Mouse (Mus musculus) kidney, postnatal 25 days (tissue): ENCODE measurements around the gene Gpr183.

ENCODE experiments used
- DNase-seq, 2 experiments: peaks; one replicate each; pipeline ENCODE4 v3.0.0; 2021; ENCODE audit warnings: mixed read lengths in 2 of 2

The Gpr183 gene

DNA sequence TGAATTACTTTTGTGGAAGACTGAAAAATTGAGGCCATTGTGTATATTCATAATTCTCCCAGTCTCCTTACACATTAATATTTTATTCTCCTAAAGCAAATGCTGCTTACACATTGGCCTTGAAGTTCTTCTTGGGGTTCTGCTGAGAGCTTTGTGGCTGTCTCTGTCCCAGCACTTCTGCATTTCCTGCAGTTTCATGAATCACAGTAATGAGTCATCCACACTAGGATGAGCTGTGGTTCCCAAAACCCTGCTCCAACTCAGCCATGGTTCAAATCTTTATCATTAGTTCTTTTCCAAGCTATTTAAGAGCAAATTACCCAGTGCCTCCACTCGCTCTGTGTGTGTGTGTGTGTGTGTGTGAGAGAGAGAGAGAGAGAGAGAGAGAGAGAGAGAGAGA, 22.3 kb upstream of the Gpr183 start:
- DNase-seq, result no peak

DNA sequence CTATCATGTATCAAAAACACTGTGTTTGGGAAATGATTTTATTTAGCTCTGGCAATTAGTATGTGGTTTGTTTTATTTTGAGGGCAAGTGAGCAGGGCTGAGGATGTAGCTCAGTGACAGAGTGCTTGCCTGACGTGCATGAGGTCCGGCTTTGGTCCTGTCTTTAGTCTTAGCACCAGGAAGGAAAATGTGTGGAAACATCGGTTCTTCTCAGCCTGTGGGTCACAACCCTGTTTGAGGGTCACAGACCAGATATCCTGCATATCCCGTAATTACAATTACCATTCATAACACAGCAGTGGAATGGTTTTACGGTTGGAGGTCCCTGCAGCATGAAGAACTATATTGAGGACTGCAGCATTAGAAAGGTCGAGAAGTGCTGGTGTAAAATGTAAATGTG, 21.0 kb upstream of the Gpr183 start:
- DNase-seq, result no peak

DNA sequence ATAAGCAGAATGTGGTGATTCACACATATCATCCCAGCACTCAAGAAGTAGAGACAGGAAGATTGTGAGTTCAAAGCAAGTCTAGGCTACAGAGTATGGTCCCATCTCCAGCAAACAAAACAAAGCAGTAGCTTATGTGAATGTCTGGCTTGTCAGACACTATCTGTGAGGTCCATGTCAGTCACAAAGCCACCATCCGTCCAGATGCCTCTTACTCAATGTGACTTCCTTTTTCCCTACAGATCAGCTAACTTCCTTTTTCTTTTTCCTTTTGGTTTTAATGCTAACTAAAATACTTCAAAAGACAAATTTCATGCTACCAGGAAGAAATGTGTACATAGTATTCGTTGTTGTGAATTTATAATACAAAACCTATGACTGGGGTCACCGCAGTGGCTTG, 20.5 kb upstream of the Gpr183 start:
- no peak for DNase-seq

DNA sequence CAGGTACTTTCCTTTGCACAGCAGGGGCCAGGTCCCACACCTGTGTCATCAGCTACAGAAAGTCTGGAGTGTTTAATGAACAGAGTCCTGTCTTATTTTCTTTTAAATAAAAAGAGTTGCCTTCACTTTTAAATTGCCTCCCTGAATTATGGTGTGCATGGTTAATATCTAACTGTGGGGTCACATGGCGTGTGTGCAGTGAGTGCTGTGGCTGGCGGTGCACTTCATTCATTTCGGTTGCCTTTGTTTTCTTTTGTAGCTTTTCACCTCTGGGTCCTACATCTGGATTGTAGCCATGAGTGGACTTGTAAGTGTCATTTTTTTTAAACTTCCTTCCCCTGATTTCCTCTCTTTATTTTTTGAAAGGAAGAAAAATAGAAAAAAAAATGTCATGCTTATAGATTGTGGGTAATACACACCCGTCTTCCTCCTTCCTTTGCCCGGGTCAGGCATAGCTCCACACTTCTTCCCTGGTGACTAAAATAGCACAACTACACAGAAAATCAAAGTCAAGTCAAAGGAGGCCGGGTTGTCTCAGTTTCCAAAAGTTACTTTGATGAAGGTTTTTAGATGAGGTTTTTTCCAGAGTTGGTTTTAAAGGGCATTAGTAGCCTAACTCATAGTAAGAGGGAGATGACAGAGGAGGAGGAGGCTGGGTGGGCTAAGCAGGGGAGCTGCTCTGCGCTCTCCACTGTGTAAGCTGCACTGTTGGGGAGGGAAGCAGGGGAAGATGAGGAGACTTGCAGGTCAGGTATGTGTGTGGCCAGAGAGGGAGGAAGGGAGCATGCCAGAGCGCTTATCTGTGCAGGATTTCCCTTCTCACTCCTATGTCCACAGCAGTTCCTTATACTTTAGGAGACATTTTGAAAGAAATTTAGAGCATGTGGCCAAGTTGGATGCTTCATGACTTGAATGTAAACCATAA, 18.3 kb upstream of the Gpr183 start:
- DNase-seq, result peak; percentile 40 to 46

DNA sequence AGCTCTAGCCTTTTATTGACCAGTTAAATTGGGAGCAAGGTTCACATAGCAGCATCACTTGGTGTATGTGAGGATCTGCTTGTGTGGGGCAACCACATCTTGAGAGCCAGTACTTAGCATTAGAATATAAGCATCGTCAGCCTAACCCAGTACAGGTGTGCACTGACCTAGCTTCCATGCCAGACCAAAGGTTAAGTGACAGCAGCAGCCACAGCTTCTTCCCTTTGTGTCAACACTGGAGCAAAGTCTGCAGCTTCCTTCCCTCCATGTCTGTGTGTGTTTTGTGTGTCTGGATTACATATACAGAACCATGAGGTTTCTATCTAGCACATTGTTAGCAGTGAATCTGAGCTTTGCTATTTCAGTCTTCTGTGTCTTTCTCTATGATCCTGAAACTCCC, 16.5 kb upstream of the Gpr183 start:
- no peak for DNase-seq

DNA sequence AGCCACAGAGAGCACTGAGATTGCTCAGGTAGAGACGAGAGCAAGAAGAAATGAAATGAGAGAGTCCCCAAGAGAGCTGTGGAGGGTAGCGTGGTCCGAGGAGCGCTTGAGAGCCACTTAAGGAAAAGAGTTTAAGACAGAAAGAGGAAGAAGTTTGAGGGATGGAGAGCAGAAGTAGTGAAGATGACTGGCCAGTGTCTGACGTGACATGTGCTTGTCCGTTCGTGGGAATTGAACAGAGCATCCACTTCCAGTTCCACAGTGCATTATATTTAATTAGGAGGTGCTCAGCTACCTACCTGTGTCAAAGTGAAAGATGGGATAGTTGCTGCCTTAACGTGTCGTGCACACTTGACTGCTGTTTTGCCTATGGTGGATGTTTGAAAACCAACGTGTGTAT, 8.1 kb upstream of the Gpr183 start:
- DNase-seq, result no peak

DNA sequence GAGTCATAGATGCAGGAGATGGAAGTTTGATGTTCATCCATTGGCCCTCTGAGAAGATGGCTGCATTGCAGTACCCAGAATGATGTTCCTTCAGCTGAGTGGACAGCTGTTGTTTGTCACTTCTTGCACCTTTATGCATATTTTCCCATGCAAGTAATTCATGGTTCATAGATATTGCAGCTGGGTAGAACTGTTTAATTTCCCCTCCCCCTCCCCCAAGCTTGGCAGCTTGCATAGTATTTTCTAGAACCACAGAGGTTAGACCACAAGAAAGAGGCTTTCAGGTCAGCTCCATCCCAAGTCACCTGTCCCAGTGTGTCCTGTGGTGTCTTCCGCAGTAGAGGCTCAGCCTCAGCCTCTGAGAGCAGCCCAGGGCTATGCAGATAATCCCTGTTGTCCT, 5.4 kb upstream of the Gpr183 start:
- no peak for DNase-seq

DNA sequence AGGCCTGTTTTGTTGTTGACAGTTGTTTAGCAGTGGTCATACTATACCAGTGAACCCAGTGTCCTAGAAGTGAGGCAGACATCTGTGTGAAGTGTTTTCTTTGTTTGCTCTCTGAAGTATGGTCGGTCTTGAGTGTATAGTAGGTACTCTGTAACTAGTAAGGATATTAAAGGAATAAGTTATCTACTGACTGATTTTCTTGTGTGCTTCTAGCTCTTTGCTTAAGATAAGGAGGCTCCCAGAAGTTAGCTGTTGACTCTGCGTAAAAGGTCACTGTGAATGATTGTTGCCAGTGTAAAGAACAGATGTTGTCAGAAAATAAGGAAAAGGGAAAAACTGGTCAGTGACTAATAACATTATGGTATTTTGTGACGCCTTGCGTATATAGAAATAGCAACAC, 2.1 kb upstream of the Gpr183 start:
- no peak for DNase-seq

DNA sequence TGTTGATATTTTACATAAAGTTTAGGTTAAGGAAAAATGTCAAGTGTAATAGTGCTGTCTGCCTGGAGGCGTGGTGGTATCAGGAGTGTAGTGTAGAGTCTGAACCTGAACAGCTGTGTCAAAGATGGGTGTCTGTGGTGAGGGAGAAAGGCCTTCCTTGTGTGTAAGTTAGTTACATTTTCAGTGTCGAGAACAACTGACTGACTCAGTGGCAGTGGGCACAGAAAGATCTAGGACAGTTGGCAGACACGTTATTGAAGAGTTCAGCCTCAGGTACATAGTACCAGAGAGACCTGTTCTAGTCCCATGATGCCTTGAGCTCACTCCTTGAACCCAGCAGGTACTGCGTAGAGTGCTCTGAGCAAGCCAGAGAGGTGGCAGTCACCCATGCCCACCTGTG, 466 bp upstream of the Gpr183 start:
- DNase-seq, result no peak

DNA sequence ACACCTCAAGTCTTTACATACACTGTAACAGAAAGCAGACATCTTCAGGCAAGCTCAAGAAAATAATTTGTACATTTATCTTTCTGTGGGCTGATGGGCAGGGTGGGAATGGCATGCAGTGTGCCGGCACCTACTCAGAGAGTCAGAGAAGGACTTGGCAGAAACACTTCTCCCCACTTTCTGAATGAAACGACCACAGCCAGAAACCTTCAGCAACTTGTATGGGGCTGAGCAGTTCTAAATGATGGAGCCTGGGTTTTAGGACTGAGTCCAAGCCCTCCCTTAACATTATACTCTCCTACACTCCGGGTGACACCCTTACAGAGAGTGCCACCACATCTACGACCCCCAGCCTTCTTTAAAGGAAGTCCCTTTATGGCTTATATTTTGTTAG, 1.1 kb downstream of the Gpr183 start:
- DNase-seq, result no peak

DNA sequence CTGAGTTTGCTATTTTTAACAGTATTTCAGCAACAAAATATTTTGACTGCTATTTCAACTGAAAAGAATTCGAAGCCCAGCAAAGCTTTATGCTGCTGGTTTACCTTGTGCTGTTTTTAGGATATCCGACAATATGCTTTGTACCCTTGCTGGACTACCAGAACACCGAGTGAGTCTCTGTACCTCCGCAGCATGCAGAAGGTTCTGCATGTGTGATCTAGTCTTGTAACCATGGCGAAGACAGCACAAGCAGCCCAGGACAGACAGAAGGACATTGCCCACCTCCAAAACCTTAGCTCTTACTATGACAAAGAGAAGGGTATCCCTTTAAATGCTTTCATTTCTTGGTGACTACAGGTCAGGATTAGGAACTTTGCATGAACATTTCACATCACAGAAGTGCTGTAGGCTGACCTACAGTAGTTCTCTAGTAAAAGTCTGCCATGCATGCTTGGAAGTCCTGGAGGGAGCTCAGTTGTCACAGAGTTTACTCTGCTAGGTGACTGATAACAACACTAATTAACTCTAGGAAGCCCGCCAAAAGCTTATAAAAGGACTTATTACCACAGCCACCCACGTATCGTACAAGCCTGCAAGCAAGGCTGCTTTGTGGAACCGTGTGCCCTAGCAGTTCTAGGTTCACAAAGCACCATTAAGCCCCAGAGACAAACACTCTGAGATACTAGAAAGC, 1.6 kb downstream of the Gpr183 start:
- DNase-seq, result no peak

DNA sequence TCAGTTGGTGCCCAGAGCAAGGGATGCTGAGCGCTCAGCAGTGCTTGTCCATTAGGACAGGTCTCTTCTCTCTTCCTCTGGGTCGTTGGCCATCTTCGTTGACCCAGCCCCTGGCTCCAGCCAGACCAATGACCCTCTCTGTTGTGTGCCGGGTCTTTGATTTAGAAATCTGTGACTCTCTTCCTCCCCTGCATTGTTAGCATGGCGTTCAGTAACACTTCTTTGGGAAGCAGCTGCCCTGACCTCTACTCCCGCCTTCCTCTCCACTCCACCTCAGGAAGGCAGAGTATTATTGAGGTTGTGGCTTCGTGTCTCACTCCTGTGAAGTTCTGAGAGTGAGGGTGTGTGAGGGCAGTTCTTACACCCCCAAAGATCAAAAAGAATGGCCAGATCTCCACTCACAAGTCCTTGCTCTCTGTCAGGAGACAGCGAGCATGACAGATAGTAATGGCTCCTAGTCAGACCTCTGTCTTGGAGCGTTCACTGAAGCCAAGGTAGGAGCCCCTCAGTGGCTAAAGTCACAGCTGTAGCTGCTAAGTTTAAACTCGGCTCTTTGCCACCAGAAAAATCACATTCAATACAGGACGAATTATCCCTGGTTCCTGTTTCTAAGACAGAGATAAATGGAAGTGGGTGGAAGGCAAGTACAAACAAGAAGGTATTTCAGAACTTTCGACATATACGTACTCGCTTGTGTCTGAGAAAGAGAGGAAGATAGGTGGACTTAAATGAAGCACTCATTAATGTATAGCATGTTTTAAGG, 2.7 kb downstream of the Gpr183 start:
- DNase-seq, result no peak

DNA sequence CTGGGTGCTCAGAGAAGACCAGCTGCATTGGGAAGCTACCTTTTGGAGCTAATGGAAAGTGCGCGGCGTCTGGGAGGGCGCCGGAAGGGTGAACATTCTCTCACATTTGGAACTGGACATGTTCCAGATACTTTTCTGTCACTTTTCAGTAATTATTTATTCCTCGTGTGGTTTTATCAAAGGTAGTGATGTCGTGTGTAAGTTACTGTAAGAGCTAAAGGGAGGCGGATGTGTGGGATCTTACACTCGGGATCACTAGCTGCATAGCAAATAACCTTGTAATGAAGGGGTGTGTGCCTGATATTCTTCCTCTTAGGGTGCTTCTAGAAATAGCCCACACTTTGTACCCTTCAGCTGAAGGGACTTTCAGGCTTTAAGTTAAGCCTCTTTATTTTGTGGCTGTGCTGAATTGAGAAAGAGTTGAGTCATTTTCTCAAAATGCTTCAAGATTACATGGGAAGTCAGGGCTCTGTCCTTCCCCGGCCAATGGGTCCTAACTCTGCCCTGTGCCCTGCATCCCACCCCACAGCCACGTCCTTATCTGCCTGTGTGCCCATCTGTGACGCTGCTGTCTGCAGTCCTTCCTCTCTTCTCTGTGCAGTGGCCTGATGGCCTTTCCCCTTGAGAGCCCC, 3.4 kb downstream of the Gpr183 start:
- no peak for DNase-seq

DNA sequence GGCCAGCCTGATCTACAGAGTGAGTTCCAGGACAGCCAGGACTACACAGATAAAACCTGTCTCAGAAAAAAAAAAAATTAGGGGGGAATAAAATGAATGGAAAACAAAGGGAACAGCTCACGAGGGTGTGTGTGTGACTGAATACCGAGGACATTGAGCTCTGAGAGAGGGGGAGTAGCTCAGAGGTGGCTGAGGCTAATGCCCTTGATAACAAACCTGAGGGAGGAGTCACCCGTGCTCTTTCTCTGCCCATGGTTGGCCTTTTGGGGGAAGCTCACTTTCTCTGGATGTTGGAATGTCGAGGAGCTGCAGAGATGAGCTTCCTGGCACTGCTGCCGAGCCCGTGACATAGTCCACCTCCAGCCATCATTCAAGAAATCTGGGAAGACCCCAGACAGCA, 4.0 kb downstream of the Gpr183 start:
- DNase-seq, result no peak

DNA sequence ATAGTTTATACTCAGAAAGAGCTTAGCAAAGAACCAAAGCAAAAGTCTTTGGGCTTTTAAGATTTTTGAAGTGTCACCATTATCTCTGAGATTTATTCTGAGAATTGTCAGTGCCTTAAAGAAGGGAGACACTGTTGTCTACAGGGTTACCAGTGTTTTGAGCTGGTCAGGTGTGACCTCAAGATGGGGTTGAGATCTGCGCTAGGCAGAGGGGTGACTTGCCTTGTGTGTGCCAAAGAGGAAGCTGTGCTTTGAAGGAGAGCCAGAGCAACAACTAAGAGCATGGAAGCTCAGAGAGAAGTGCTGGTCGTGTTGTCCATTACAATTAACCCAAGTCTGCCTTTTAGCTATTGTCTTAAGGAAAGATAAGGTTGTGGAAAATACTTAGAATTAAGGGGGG, 4.5 kb downstream of the Gpr183 start:
- DNase-seq, result no peak

DNA sequence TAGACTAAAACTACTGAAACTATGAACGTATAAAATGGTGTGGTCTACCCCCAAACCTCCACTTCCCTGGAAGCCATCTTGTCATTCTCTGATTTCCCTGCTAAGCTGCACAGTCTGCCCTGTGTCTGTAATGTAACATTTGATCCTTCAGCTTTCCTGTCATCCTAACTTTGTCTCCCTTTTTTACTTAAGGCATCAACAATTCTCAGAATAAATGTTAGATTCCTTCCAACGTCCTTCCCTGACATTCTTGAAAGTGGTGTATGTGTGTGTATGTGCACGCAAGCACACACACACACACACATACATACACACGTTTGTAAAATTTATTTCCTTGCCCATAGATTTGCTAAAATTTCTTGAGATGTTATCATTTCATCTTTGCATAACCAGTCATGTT, 5.0 kb downstream of the Gpr183 start:
- DNase-seq, result no peak

DNA sequence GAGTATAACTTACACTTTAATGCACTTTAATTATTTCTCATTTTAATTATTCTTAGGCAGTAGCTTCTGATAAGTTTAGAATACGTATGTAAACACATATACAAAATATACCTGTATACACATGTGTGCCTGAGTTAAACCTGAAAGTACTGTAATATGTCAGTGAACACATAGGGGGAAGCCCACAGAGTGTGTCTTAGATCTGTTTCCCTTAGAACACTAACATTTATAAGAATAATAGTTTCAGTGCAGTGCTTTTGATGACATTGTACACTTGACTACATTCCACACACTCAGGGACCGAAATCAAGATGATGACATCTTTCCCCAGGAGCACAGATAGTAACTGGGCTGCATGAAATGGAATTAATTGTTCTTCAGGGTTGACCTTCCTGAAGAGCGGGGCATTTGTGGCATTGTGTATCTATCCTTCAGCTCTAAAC, 5.4 kb downstream of the Gpr183 start:
- DNase-seq, result no peak

DNA sequence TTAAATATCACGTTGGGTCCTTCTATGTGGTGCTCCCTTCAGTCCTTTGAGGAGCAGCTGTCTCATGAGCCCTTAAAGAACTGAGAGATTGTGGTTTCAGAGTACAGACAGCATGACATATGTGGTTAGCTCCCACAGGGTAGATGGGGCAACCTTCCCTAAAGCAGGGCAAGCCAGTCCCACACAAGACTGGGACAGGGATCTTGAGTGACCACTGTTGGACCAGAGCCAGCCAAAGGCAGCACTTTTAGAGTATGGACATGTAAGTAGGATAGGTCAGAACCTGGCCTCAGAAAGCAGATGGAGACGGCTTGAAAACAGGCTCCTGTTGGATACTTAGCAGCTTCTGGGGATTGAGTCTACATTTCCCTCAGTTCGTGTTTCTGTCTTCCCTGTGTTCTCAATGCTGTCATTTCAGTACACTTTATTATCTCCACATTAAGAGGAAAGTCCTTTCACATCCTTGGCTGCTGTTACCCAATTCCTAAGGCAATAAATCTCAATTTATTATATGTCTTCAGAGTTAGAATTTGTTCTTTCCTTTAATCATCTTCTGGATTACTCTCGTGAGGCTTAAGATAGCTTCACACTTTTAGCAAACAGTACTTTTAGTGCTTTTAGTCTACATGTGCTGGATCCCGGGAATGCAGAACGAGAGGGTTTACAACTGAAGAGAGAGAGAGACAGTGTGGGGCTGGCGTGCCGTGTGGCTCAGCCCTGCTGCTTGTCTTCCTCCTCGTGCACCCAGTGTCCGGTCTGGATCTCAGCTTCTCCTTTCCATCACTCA, 6.1 kb downstream of the Gpr183 start:
- no peak for DNase-seq

DNA sequence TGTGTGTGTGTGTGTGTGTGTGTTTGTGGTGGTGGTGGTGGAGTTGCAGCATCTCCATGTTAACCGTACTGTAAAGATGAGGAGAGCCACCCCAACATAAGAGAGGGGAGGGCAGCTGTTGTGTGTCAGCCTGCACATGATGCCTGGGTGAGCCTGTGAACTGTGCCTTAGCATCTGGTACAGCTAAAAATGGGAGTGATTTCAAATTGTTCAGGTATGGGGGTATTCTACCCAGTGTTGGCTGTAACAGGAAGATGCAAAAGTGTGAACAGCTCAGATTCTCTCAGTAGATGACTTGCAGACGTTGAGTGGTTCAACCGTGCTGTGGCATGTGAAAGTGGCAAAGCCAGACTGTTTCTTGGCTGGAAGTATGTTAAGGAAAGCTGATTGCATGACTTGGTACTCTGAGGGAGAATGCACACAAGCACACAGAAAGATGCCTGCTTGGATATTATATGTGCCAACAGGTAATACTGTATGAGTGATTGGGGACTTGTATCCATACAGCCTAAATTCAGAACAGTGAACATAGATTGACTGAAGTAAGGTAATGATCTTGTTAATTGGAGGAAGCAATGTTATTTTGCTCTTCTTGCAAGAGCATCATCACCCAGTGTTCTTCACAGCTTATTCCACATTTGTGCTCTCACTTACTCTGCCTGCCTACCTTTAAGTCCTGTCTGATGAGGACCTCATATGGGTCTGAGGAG, 6.8 kb downstream of the Gpr183 start:
- DNase-seq, result no peak

DNA sequence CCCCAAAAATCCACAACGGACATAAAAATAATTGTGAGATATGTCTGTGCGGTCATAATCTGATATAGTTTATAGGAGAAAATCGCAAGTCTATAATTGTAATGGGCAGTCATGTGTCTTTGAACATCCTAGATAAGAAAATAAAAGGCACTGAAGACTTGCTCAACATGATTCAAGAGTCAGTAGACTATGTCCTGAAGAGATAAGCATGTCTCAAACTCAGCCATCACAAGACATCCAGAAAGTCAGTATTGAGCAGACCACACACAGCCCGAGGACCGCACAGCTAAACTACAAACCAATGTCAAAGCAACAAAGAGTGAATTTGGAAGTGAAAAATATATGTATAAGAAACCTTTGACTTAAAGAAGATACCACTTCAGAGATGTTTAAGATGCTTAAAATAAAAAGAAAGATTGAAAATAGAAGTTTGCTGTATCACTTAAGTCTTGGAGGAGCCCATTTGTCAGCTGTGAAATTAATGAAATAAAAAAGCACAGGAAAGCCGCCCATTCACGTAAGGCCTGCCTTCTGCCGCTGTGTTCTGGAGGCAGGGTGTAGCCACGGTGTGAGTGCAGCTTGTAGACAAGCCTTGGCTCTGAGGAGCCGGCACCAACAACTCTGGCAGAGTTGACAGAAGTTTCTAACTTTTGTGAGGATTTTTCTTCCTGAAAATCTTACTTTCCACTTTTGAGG, 7.7 kb downstream of the Gpr183 start:
- no peak for DNase-seq

DNA sequence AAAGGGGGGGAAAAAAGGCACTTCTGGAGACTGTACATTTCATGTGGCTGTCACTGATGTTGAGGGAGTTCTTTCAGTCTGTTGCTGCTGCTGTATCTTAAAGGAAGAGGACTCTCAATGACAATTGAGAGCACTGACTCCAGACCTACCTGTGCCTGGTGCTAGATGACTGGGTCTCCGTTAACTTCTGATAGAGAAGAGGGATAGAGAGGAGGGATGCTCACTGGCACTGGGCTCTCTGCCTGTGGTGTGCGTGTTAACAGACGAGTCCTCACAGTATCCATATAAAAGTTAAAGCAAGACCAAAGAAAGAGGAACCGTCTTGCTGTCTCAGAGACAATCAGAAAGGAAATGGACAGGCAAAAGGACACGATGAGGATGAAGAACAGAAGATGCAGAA, 8.7 kb downstream of the Gpr183 start:
- DNase-seq, result no peak
